Mouse (Mus musculus): ENCODE measurements around the gene Tmem255b.

The Tmem255b gene

GRCm38 (mm10) chr8:13434889-13435288 lies at the start of gene Tmem255b:
Gene Tmem255b, plus strand, starts transcription at chr8:13435189.
- in situ Hi-C loops (cut with MboI; ENCODE audit: low pct_unique_long_range_greater_than_20kb in 1 of 2, low sequenced_read_pairs in 2 of 2, unreplicated experiment in 1 of 2), result no loop called here

DNA sequence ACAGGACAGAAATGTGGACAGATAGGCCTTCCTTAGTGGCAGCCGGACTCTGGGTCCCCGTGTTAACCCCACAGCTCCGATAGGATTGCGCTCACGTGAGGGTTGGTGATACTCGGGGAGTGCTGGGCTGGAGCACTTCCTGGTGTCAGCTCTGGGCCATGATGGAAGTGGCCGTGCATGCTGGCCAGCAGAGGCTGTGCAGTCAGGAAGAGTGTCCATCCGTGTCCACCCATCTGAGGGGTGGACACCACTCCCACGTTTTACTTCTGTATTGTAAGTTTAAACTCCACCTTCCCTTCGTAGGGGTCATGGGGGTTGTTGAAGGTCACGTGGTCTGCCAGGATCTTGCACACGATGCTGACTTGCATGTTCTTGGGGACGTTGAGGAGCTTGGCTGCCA lies 48.6 kb upstream of the Tmem255b start:
- in situ Hi-C loops (cut with MboI; ENCODE audit: low pct_unique_long_range_greater_than_20kb in 1 of 2, low sequenced_read_pairs in 2 of 2, unreplicated experiment in 1 of 2), result no loop called here

DNA sequence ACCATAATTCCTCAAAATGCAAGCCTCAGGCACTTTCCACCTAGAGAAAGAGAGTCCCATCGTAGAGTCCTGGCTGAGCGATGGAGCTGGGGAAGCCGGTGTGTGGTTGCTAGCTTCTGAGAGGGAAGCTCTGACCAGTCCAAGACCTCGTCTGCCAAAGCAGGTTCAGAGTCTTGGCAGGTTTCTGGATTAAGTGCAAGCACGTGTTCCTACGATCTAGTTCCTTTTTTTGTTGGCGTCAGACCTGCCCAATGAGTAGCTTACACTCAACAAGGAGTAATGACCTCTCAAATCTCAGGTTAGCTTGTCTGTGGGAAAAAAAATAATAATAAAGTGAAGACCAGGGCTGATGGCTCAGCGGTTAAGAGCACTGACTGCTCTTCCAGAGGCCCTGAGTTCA lies 47.3 kb upstream of the Tmem255b start:
- in situ Hi-C loops (cut with MboI; ENCODE audit: low pct_unique_long_range_greater_than_20kb in 1 of 2, low sequenced_read_pairs in 2 of 2, unreplicated experiment in 1 of 2), result no loop called here

- in situ Hi-C loops (cut with MboI; ENCODE audit: low pct_unique_long_range_greater_than_20kb in 1 of 2, low sequenced_read_pairs in 2 of 2, unreplicated experiment in 1 of 2), result no loop called here
Measured at GRCm38 (mm10) chr8:13388744-13389143, 46.2 kb upstream of the Tmem255b start.

DNA sequence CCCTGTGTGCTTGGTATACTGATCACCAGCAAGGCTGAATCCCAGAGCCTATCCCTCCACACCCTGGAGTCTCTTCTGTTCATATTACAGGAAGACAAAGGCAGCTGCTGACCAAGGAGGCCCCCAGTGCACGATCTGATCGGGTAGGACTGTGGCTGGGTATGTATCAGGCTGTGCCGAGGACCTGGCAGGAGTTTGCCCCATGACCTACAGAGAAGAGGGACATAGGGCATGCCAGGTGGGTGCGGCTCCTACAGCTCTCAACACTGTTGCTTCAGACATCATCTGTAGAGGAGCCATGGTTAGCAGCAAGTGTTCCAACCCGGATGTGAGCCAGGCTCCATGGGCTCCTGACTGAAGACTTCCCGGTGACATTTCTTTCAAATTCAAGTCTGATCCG lies 41.1 kb upstream of the Tmem255b start:
- in situ Hi-C loops (cut with MboI; ENCODE audit: low pct_unique_long_range_greater_than_20kb in 1 of 2, low sequenced_read_pairs in 2 of 2, unreplicated experiment in 1 of 2), result no loop called here

DNA sequence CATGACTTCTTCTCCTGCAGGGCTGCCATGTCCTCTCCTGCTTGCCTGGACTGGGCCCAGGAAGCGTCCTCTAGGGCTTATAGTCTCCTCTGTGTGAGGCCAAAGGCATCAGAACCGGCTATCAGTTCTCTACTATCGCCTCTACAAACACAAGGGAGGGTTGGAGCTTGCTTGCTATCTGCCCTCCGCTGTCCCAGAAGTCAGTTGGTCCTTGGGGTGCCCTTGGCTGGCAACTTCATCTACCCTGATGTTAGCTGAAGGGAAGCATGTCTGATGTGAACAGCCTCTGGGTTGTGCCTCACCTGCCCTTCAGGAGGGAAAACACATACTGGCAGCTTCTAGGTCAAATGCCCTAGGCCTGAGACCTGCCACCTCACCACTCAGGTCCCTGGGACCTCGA lies 38.3 kb upstream of the Tmem255b start, which contains the start of gene Atp4b:
TSS of gene Atp4b (minus strand) at position 101 of the 400 bp plus-strand sequence.
- in situ Hi-C loops (cut with MboI; ENCODE audit: low pct_unique_long_range_greater_than_20kb in 1 of 2, low sequenced_read_pairs in 2 of 2, unreplicated experiment in 1 of 2), result no loop called here

DNA sequence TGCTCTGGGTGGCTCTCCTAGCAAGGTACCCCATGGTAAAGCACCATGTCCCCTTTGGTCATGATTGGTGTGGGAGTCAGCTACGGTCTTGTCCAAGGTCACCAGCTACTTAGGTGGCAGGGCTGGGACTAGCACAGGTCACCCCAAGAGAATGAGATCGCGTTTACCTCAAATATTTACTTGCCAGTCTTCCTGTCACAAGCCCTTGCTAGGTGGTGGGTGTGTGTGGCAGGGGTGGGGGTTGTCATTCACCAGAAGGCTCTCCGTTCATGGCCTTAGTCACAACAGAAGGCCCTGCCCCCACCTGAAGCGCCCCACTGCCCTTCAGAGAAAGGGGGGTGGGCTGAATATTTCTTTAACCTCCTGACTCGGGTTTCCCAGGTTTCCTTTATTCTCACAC lies 31.5 kb upstream of the Tmem255b start:
- in situ Hi-C loops (cut with MboI; ENCODE audit: low pct_unique_long_range_greater_than_20kb in 1 of 2, low sequenced_read_pairs in 2 of 2, unreplicated experiment in 1 of 2), result loop anchor here in 1 of 2 experiments (25.0 kb wide), 1 partner anchor 359 kb away; the partner anchor contains the start of gene Cdc16

DNA sequence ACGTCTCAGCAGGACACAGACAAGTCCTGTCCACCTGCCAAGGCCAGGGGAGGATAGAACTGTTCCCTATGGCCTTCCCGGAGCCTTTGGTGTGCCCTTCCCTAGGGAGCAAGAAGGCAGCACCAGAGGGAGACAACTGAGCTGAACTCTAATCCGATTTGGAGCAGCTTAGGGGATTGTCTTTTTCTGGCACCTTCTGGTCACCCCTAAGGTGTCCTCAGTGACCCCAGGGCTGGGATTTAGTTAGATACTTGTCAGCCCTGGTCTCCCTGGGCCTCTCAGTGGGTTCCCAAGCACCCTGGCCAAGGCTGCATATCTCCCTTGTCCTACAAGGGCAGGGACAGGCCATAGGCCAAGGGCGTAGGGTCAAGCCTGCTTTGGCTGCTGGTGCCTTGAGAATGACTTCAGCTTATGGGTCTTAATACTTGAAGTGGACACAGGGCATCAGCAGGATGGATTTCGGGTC lies 30.3 kb upstream of the Tmem255b start, which contains the start of gene Grk1:
TSS of gene Grk1 (plus strand) at position 416 of the 466 bp plus-strand sequence.
- in situ Hi-C loops (cut with MboI; ENCODE audit: low pct_unique_long_range_greater_than_20kb in 1 of 2, low sequenced_read_pairs in 2 of 2, unreplicated experiment in 1 of 2), result loop anchor here in 1 of 2 experiments (25.0 kb wide), 1 partner anchor 358 kb away; the partner anchor contains the start of gene Cdc16

DNA sequence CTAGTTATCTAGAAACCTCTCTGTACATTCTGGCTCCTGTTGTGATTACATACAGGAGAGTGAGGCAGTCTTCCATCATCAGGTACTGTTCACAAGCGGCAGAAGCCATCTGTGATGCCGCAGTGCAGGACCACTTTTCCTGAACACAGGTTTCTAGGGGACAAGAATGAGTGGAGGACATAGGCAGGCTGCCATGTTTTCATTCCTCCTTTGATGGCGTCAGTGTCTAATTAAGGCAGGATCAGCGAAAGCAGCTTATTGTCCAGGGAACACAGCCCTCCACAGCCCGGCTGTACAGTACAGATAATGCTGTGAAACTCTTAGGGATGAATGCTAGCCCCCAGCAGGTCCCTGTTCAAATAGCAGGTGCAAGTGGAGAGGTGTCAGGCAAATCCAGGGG lies 29.0 kb upstream of the Tmem255b start:
- in situ Hi-C loops (cut with MboI; ENCODE audit: low pct_unique_long_range_greater_than_20kb in 1 of 2, low sequenced_read_pairs in 2 of 2, unreplicated experiment in 1 of 2), result loop anchor here in 1 of 2 experiments (25.0 kb wide), 1 partner anchor 356 kb away; the partner anchor contains the start of gene Cdc16

DNA sequence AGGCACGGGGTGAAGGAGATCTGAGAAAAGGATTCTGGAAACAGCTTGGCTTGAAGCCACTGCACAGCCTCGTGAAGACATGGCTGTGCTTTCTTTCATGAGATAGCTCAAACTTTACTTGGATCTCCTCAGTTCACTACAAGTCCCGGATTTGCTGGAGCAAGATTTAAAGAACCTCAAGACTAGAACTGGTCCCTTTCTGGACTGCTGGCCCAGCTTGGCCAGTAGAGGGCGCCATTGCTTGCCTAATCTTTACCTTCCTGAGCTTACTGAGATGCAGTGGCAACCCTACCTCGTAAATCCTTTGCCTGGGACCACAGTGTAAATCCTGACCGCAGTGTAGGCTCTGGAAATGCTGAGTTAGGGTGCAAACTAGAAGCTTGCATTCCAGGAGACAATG lies 23.4 kb upstream of the Tmem255b start:
- in situ Hi-C loops (cut with MboI; ENCODE audit: low pct_unique_long_range_greater_than_20kb in 1 of 2, low sequenced_read_pairs in 2 of 2, unreplicated experiment in 1 of 2), result loop anchor here (5.0 to 25.0 kb wide), 2 partner anchors 341 to 351 kb away; partner anchors contain the start of gene Cdc16 (in 1 of the 2)

DNA sequence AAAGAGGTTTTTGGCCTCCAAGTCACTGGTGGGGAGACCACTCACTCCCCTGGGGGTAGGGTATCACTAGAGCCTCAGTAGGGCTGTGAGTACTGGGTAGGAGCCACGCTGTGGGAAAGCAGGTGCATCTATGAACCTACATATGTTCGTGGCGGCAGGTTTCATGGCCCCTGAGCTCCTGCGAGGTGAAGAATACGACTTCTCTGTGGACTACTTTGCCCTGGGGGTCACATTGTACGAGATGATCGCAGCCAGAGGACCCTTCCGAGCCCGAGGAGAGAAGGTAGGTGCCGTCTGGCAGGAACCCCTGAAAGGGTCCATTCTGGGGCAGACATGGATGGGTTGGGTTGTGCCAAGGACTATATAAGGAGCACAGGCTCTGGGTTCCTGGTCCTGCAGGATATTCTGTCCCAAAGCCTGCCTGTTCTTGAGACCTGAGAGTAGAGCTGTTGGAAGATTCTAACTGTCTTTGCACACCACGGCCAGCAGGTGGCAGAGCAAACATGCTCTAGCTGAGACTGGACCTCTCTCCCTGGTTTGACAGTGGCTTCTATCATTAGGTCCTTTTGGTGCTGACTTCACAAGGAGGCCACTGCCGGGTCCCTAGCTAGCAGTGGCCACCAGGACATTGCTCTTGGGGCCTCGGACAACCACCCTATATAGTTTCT lies 22.0 kb upstream of the Tmem255b start:
- in situ Hi-C loops (cut with MboI; ENCODE audit: low pct_unique_long_range_greater_than_20kb in 1 of 2, low sequenced_read_pairs in 2 of 2, unreplicated experiment in 1 of 2), result loop anchor here (5.0 to 25.0 kb wide), 2 partner anchors 339 to 349 kb away; partner anchors contain the start of gene Cdc16 (in 1 of the 2)

DNA sequence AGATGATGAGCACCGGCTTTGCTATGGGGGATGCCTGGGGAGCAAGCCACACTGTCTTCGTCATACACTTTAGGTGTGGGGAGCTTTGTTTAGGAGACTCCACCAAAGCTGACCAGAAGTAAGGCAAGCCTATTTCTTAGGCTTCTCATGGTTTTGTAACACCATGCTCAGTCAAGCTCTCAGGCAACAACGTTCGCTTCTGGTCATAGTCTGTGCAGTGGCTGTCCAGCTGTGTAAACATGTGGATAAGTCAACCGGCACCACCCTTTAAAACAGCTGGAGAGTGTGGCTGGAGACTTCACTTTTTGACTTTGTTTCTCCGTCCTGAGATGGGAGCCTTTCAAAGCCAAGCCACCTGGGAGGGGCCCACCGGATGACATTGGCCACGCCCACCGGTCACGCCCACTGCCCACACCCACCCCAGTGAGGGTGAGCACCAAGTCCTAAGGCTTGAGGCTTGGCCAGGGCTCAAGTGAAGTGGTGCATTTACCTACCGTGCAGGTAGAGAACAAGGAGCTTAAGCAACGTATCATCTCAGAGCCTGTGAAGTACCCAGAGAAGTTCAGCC lies 21.1 kb upstream of the Tmem255b start:
- in situ Hi-C loops (cut with MboI; ENCODE audit: low pct_unique_long_range_greater_than_20kb in 1 of 2, low sequenced_read_pairs in 2 of 2, unreplicated experiment in 1 of 2), result loop anchor here (5.0 to 25.0 kb wide), 2 partner anchors 338 to 348 kb away; partner anchors contain the start of gene Cdc16 (in 1 of the 2)

- in situ Hi-C loops (cut with MboI; ENCODE audit: low pct_unique_long_range_greater_than_20kb in 1 of 2, low sequenced_read_pairs in 2 of 2, unreplicated experiment in 1 of 2), result loop anchor here in 1 of 2 experiments (25.0 kb wide), 1 partner anchor 346 kb away; the partner anchor contains the start of gene Cdc16
Measured at GRCm38 (mm10) chr8:13415879-13416278, 19.1 kb upstream of the Tmem255b start.

DNA sequence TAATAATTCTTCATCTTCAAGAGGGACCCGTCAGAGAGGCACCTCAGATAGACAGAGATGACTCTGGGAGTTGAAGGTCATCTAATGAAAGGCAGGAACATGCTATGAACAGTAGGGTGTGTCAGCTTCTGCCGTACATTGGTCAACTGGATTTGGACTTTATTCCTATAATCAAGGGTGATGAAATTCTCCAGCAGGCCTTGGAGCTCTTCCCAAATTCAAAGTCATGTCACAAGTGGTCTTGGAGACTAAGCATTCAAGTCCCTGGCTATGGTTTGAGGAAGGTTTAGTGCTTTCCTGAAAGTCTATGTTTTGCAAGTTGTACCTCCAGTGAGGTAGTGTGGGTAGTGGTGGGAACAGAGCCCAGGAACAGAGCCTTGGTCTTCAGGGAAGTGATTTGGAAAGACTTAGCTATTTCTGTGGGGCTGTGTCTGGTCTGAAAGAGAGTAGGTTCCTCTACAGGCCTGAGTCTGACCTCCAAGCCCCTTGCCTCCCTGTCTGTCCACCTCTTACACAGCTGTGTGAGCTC lies 15.8 kb upstream of the Tmem255b start:
- in situ Hi-C loops (cut with MboI; ENCODE audit: low pct_unique_long_range_greater_than_20kb in 1 of 2, low sequenced_read_pairs in 2 of 2, unreplicated experiment in 1 of 2), result loop anchor here in 1 of 2 experiments (25.0 kb wide), 1 partner anchor 343 kb away; the partner anchor contains the start of gene Cdc16

DNA sequence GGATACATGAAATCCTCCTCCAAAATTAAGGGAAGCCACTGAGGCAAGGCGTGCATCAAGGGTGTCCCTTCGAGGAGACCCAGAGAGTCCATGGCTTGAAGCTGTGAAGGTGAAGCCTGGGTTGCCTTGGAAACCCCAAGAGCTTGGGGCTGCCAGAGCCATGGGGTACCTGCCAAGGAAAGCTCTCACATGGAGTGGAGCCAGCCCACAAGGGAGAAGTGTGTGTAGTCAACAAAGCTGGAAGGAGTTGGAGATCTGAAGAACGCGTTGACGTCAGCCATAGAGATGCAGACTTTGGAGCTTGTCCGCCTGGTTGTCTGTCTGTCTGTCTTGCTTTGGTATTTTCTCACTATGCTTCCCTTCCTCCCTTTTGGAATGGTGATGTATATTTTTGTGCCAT lies 14.0 kb upstream of the Tmem255b start:
- in situ Hi-C loops (cut with MboI; ENCODE audit: low pct_unique_long_range_greater_than_20kb in 1 of 2, low sequenced_read_pairs in 2 of 2, unreplicated experiment in 1 of 2), result loop anchor here in 1 of 2 experiments (25.0 kb wide), 1 partner anchor 341 kb away; the partner anchor contains the start of gene Cdc16

GRCm38 (mm10) chr8:13427351-13427750 lies 7.6 kb upstream of the Tmem255b start:
- in situ Hi-C loops (cut with MboI; ENCODE audit: low pct_unique_long_range_greater_than_20kb in 1 of 2, low sequenced_read_pairs in 2 of 2, unreplicated experiment in 1 of 2), result no loop called here

DNA sequence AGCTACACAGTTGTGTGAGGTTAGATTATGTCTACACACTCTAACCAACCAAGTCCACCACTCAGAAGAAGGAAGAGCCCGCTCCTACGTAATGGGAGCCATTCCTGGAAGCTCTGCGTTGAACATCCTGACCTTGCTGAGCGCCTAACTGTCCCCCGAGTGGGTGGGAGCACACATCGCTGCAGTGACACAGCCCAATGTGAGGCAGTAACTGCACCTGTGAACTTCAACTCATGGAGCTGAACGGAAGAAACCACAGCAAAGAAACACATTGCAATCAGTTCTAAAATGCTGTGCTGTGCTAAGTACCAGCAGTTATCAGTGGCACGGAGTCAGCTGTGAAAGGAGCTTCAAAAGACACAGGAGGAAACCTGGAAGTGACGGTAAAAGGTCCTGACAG lies 6.8 kb upstream of the Tmem255b start:
- in situ Hi-C loops (cut with MboI; ENCODE audit: low pct_unique_long_range_greater_than_20kb in 1 of 2, low sequenced_read_pairs in 2 of 2, unreplicated experiment in 1 of 2), result no loop called here

- in situ Hi-C loops (cut with MboI; ENCODE audit: low pct_unique_long_range_greater_than_20kb in 1 of 2, low sequenced_read_pairs in 2 of 2, unreplicated experiment in 1 of 2), result no loop called here
Measured at GRCm38 (mm10) chr8:13430412-13430811, 4.6 kb upstream of the Tmem255b start.

GRCm38 (mm10) chr8:13430866-13431265 lies 4.1 kb upstream of the Tmem255b start:
- in situ Hi-C loops (cut with MboI; ENCODE audit: low pct_unique_long_range_greater_than_20kb in 1 of 2, low sequenced_read_pairs in 2 of 2, unreplicated experiment in 1 of 2), result no loop called here

All from mouse embryonic stem cell (cell line).